Mouse (Mus musculus) heart, adult 8-10 months (tissue): ENCODE results near the gene Eif3b. TPM values are rescaled to one million over a fixed set of nuclear protein-coding genes. Genes with fewer than 3 reads are reported as not detected.
"Not testable (repeated sequence)": the region's sequence is repeated elsewhere in the genome, so short reads cannot be mapped to it uniquely, and the experiment has no call there.

Experiments
- DNase-seq: peaks from one replicate; pipeline ENCODE4 v3.0.0; 2022; ENCODE audit warnings: low spot score
- total RNA-seq, 4 experiments: library from RNA; stranded (reverse); gene quantifications; 2 replicates each; pipeline ENCODE4 v1.2.4; 2022

Eif3b gene
- total RNA-seq, 4 experiments from 2014 or later, result 93.0 to 97.3 (median 95.6) TPM

- no peak for DNase-seq
These were observed 22.8 kb upstream of the Eif3b start for GRCm38 (mm10) chr5:140396166-140396940.

- no peak for DNase-seq
These were observed 16.4 kb upstream of the Eif3b start for GRCm38 (mm10) chr5:140402640-140403270.

- DNase-seq, result no peak
These were observed 14.0 kb upstream of the Eif3b start for GRCm38 (mm10) chr5:140405126-140405525.

- no peak for DNase-seq
These were observed 12.5 kb upstream of the Eif3b start for GRCm38 (mm10) chr5:140406666-140407065.

DNA sequence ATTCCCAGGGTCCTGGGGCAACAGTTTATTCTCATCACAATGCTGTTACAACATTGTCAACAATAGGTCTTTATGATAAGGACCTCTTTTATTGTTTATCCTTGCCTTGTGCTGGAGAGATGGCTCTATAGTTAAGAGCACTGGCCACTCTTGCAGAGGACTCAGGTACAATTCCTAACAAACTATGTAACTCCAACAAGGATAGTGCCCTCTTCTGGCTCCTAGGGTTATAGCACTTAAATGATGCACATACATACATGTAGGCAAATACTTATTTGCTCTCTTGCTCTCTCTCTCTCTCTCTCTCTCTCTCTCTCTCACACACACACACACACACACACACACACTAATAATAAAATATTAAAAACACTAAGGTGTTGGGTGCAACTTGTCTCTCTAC, 10.3 kb upstream of the Eif3b start:
- DNase-seq, result no peak

DNA sequence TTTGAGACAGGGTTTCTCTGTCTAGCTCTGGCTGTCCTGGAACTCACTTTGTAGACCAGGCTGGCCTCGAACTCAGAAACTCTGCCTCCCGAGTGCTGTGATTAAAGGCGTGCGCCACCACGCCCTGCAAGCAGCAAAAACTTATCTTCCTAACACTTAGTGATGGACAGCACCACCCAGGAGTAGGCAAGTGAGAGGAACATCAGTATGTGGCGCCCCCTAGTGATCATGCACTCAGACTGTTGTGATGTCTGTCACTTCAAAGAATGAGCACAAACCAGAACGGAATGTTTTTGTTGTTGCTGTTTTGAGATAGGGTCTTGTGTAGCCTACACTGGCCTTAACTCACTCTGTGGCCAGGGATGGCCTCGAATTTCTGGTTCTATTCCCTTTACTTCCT, 7.8 kb upstream of the Eif3b start:
- DNase-seq, result peak; percentile 43

DNA sequence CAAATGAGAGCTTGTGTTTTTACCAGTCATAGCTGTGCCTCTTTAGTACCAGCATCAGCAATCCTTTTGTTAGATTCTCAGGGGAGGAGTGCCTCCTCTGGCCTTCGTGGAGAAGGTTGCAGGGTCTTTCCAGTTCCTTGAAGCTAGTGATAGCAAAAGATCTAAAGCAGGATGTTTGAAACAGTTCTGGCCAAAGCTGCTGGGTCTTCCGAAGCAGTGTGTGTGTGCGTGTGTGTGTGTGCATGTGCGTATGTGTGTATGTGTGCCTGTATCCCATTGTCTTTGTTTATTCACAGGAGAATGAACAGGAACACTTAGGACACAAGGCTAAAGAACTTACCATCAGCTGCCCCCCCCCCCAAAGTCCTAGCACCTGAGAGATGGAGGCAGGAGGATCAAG, 4.5 kb upstream of the Eif3b start:
- no peak for DNase-seq

- no peak for DNase-seq
These were observed 1.0 kb upstream of the Eif3b start for GRCm38 (mm10) chr5:140418106-140418488.

DNA sequence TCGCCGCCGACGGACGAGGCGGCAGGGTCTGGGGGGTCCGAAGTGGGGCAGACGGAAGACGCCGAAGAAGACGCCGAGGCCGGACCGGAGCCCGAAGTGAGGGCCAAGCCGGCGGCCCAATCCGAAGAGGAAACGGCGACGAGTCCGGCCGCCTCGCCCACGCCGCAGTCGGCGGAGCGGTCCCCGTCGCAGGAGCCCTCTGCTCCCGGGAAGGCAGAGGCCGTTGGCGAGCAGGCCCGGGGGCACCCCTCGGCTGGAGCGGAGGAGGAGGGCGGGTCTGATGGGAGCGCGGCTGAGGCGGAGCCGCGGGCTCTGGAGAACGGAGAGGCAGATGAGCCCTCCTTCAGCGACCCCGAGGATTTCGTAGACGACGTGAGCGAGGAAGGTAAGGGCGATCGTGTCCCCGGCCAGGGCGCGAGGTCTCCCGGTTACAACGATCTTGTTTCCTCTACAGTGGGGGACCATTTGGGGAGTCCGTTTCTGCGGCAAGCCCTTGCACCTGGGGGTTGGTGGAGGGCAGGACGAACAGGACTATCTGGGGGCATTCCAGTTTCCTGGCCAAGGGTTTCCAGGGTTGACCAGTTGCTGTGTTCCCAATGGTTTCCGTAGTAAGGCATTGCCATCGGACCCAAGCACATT, 433 bp downstream of the Eif3b start:
- DNase-seq, result no peak

DNA sequence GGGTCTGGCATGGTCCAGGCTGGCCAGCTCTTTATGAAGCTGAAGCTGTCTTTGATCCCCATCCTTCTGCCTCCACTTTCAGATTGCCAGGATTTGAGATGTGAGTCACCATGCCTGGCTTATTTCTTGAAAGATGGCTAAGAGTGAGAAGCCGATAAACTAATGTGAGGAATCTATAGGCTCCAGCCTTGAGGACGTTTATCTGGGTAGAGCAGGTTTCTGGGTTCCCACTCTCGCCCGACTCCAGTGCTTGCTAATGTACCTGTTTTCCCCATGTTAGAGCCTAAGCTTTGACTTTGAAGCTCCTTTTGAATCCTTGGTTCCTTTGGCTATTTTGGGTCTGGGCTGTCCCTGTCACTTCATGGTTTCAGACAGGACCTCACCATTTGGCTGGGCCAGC, 1.5 kb downstream of the Eif3b start:
- no peak for DNase-seq

- no peak for DNase-seq
These were observed 6.1 kb downstream of the Eif3b start for GRCm38 (mm10) chr5:140425016-140425783.

- not testable (repeated sequence) for DNase-seq
These were observed 20.0 kb downstream of the Eif3b start for GRCm38 (mm10) chr5:140439117-140439516.

GRCm38 (mm10) chr5:140441406-140441805, 22.3 kb downstream of the Eif3b start:
- DNase-seq, result no peak

- DNase-seq, result peak; percentile 7
These were observed 24.9 kb downstream of the Eif3b start for GRCm38 (mm10) chr5:140444012-140444411.

- DNase-seq, result no peak
These were observed 26.2 kb downstream of the Eif3b start, which contains the start of gene Gm4869 for GRCm38 (mm10) chr5:140445345-140445744. Gene Gm4869, plus strand, starts transcription at chr5:140445645.

DNA sequence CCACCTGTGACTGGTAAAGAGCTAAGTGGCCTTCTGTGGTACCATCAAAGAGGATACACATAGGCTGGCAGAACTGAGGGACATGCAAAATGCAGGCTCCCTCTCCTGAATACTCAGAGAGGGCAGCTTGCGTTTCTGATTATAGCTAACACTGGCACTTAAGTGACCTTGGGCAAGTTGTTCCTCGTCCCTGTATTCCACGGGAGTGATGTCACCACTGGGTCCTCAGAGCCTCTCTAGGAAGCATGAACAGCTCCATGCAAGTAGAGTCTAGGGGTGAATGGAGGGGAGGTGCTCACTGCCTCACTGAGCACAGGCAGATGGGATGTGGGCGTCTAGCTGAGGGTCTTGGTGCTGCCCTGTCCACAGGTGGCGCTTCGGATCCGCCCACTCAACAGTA, 26.9 kb downstream of the Eif3b start:
- no peak for DNase-seq

GRCm38 (mm10) chr5:140454488-140454887, 35.4 kb downstream of the Eif3b start:
- DNase-seq, result no peak

DNA sequence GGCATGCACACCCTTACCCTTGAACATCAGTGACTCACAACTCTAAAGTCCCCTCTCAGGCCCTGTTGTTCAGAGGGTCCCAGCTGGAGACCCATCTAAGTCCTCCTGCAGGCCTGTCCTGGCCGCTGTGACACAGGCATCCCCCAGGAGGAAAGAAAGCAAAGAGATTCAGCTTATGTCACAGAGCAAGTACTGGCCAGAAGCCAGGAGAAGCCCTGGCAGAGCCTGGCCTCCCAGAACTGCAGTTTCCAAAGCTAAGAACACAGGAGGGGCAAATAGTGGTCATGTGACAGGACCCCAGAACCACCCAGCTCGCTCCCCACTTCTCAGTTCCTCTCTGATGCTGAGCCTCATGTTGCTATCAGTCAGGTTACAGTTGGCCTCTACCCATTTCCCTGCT, 36.3 kb downstream of the Eif3b start:
- no peak for DNase-seq

GRCm38 (mm10) chr5:140461476-140461875, 42.3 kb downstream of the Eif3b start:
- DNase-seq, result no peak

DNA sequence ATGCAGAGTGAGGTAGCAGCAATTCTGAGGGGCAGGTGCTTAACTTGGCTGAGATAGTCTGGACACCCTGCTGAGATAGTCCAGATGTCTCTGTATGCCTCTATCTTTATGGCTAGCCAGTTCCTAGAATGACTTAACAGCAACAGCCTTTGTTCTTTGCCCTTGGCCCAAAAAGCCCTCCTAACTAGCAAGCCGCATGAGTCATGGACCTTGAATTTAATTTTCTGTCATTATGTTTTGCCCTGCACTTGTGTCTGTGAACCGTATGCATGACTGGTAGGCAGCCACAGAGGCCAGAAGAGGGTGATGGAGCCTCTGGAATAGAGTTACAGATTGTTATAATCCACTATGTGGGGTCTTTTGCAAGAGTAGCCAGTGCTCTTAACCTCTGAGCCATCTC, 44.0 kb downstream of the Eif3b start:
- DNase-seq, result not testable (repeated sequence)

DNA sequence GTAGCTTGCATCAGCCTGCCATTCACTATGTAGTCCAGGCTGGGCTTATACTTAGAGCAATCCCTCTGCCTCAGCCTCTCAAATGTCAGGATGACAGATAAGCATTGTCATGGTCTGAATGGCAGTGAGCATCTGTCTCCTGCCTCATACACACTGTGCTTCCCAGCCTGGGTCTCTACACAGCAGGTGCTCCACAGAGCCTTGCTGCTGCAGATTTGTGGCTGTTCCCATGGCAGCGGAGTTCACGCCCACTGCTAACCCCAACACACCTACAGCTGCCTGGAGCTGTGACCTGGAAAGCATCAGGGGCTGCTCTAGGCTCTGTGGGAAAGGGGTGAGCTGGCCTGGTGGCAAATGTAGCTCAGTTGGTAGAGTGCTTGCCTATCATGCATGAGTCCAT, 45.8 kb downstream of the Eif3b start:
- DNase-seq, result no peak

- DNase-seq, result no peak
These were observed 53.2 kb downstream of the Eif3b start for GRCm38 (mm10) chr5:140472336-140472735.
